Mouse (Mus musculus) neural tube, embryonic 11.5 days (tissue): ENCODE results near the gene Sp9. TPM values are rescaled to one million over a fixed set of nuclear protein-coding genes. Genes with fewer than 3 reads are reported as not detected.

Experiments used
- ATAC-seq: fragments of 200-750 bp; cut with Nextera tagmentation; 2 replicates; pipeline ENCODE4 v1.8.0; 2017; ENCODE audit warnings: moderate number of reproducible peaks, mild to moderate bottlenecking, moderate TSS enrichment, moderate library complexity; ENCODE audit not compliant: insufficient read depth, low FRiP score, low TSS enrichment
- DNase-seq: peaks from one replicate; pipeline ENCODE4 v3.0.0-alpha.2; 2015; ENCODE audit warnings: low spot score
- H3K27ac ChIP-seq: fragments of 300-500 bp; sonication (generic); 2 replicates; pipeline ENCODE4 v1.5.1; 2014; ENCODE audit warnings: low read depth, mild to moderate bottlenecking, low read length
- H3K27me3 ChIP-seq: fragments of 300-500 bp; sonication (generic); 2 replicates; pipeline ENCODE4 v1.6.1; 2014; ENCODE audit warnings: mild to moderate bottlenecking, low read length, mixed read lengths; ENCODE audit not compliant: control insufficient read depth, insufficient read depth
- H3K36me3 ChIP-seq: fragments of 300-500 bp; sonication (generic); 2 replicates; pipeline ENCODE4 v1.6.1; 2014; ENCODE audit warnings: mild to moderate bottlenecking, low read length, moderate library complexity, mixed read lengths; ENCODE audit not compliant: control insufficient read depth, insufficient read depth
- H3K4me1 ChIP-seq: fragments of 300-500 bp; sonication (generic); 2 replicates; pipeline ENCODE4 v1.6.1; 2014; ENCODE audit warnings: low read length, mixed read lengths; ENCODE audit not compliant: control insufficient read depth, insufficient read depth
- H3K4me2 ChIP-seq: fragments of 300-500 bp; sonication (generic); 2 replicates; pipeline ENCODE4 v1.6.1; 2014; ENCODE audit warnings: low read depth, mild to moderate bottlenecking, moderate library complexity
- H3K4me3 ChIP-seq: fragments of 300-500 bp; sonication (generic); 2 replicates; pipeline ENCODE4 v1.5.1; 2014; ENCODE audit warnings: low read depth, low read length
- H3K9ac ChIP-seq: fragments of 300-500 bp; sonication (generic); 2 replicates; pipeline ENCODE4 v1.6.1; 2014; ENCODE audit warnings: mild to moderate bottlenecking, low read length
- H3K9me3 ChIP-seq: fragments of 300-500 bp; sonication (generic); 2 replicates; pipeline ENCODE4 v1.6.1; 2016; ENCODE audit warnings: low read length; ENCODE audit not compliant: control insufficient read depth
- WGBS: fragments of 180-500 bp; shearing (Covaris S2); extraction: QIAGEN DNeasy Blood & Tissue Kit; methylation state at CpG from one replicate; pipeline ENCODE4 v1.1.7; 2014; 5-methylcytosine and 5-hydroxymethylcytosine counted together
- polyA plus RNA-seq: library from polyadenylated mRNA; unstranded; fragments of >200 nt; fragmentation: Nextera tagmentation; extraction: Ambion mirVana; gene quantifications from 2 replicates; pipeline ENCODE4 v1.2.1, GENCODE M21; 2014

The Sp9 gene
- polyA plus RNA-seq, 1 experiment from 2014 or later: 2.0 TPM

DNA sequence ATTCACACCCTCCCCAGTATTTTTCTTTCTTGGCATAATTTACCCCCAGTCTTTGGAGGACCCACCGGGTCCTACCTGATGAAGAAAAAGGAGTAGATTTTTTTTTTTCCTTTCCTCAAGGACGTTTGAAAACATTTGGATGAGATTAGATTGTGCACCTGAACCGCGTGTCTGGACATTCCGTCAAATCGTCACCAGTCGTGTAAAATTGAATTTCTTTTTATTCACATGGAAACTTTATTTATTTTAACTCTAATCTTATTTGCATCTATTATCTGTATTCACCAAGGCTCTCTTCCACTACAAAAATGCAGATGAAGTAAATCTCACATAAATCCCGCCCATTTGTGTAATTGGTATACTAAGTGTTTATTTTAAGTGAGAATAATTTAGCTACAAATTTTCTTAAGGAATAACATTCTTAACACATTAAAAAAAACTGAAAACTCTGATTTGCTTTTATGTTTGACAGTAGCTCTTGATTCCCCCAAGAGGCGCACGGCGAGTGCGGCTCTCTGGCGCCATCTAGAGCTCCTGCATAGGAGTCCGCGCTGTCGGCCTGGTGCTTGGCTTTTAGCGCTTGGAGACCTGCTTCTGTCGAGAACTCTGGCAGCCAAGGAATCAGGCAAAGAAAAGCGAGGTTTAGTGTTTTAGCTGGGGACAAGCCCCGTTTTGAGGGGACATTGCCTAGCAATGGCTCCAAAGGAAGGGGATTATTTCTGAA, 6.6 kb downstream of the Sp9 start:
- Histone ChIP-seq H3K27me3 (peaks cover 64% of the 10 kb centered on the region), H3K4me2 (peak overlapping the region; percentile 39), H3K27ac (no peak overlapping the region), H3K4me1 (peaks cover 13% of the 10 kb centered on the region), H3K9ac (no peak overlapping the region), H3K4me3 (peak overlapping the region; percentile 9; the same call in 1 of the 2 replicates), H3K36me3 (no peaks in the 10 kb centered on the region), H3K9me3 (no peaks in the 10 kb centered on the region)
- DNase-seq: peak; percentile 95
- 2% methylated on average over 20 of the region's 20 CpGs for WGBS
- no peak for ATAC-seq

DNA sequence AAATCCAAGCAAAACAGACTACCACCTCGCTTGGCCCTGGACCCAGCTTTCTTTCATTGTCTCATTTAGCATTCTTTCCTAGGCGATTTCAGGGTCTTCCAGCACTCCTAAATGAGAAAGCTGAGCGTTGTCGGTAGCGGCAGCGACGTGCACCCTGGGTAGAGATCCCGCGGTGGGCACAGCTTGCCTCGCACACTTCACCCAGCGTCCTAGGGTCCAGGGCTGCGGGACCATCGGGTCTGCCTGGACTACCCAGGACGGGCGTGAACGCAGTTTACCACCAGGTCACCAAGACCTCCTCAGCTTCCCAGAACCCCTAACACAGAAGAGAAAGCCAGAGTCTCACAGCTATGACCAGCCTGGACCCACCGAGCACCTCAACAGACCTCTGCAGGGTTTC, 7.1 kb downstream of the Sp9 start:
- peak; percentile 23; the same call in 1 of the 2 replicates for ATAC-seq
- DNase-seq: no peak
- H3K4me2 ChIP-seq: peak overlapping the region; percentile 30
- no peaks in the 10 kb centered on the region for H3K36me3 ChIP-seq
- 0 out of 2 replicates have a peak overlapping the region, but pooled peaks have one; percentile 18 for H3K9ac ChIP-seq
- H3K9me3 ChIP-seq: no peaks in the 10 kb centered on the region
- H3K27me3 ChIP-seq: peaks cover 58% of the 10 kb centered on the region
- no peak overlapping the region for H3K27ac ChIP-seq
- H3K4me3 ChIP-seq: peak overlapping the region; percentile 9; the same call in 1 of the 2 replicates
- WGBS: 0% methylated on average over 17 of the region's 17 CpGs
- H3K4me1 ChIP-seq: peaks cover 9% of the 10 kb centered on the region

DNA sequence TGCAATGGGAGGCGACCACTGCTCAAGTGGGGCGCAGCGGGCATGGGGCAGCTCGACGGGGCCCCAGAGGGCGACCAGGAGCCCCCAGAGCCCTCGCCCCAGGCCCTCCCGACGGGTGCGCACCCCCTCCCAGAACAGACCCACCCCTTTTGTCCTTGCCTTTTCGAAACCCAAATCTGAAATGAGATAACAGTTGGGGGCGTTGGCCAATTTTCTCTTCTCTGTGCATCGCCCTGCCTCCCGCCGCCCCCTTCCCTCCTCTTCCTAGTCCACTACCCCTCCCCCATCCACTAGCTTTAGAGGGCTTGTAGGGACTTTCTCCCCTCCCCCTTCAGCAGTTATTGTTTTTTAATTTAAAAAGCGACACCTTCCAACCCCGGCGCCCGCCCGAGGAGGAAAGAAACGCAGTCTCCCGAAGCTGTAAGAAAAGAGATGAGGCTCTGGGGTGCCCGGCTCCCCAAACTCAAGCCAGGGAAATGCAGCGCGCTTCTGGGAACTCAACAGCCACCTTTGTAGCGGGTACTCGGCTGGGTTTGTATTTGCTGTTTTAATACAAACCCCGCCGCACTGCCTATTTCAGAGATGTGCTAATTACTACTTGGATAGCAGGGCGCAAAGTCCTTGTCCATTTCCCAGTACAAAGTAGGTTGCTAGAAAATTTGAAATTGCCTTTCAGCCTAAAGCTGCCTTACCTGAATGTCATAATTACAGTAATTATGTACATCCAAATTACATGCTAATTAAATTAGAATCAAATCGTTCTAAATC, 7.7 kb downstream of the Sp9 start:
- no peak overlapping the region for H3K27ac ChIP-seq
- WGBS: under 1% methylated on average over 31 of the region's 31 CpGs
- peak overlapping the region; percentile 9; the same call in 1 of the 2 replicates for H3K4me3 ChIP-seq
- H3K4me1 ChIP-seq: 0 out of 2 replicates have a peak, but pooled peaks cover 4% of the 10 kb centered on the region
- H3K9me3 ChIP-seq: no peaks in the 10 kb centered on the region
- DNase-seq: peak; percentile 32
- ATAC-seq: peak; percentile 25; the same call in 1 of the 2 replicates
- H3K36me3 ChIP-seq: no peaks in the 10 kb centered on the region
- H3K9ac ChIP-seq: no peak overlapping the region
- H3K27me3 ChIP-seq: peaks cover 52% of the 10 kb centered on the region
- H3K4me2 ChIP-seq: peak overlapping the region; percentile 30

DNA sequence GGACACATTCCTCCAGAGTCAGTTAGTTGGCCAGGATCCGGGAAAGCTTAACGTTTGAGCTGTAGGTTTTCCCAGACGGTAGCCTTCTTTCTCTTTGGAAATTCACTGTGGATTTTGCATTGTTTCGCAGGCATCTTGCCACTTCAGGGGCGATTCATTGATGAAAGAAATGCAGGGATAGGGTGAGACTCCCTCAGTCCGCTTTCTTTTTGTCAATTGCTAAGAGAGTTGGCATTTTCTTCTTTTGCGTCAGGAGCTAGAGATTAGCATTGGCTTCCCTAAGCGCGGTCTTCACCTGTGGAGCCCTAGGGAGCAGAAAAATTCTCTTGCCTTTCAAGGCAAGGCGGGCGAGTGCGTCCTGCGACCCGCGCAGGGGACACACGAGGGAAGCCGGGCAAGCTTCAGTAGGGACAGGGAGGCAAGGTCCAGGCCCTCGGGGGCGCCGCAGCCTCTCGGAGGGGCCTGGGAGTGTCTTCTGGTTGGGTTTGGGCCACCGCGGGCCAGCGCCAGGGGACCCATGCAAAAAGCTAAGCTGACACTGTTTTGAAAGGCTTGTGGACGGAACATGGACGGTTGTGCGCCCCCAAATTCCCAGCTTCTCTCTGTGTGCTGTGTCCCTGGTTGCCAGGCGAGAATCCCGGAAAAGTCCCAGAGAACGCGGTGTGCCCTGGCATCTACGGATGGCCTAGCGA, 8.8 kb downstream of the Sp9 start:
- H3K27ac ChIP-seq: no peak overlapping the region
- H3K4me1 ChIP-seq: 0 out of 2 replicates have a peak, but pooled peaks cover 4% of the 10 kb centered on the region
- no peaks in the 10 kb centered on the region for H3K9me3 ChIP-seq
- peak; percentile 42 for DNase-seq
- no peak overlapping the region for H3K4me3 ChIP-seq
- peaks cover 47% of the 10 kb centered on the region for H3K27me3 ChIP-seq
- peak overlapping the region; percentile 19 for H3K4me2 ChIP-seq
- no peak overlapping the region for H3K9ac ChIP-seq
- WGBS: 2% methylated on average over 33 of the region's 33 CpGs
- H3K36me3 ChIP-seq: no peaks in the 10 kb centered on the region
- no peak for ATAC-seq

DNA sequence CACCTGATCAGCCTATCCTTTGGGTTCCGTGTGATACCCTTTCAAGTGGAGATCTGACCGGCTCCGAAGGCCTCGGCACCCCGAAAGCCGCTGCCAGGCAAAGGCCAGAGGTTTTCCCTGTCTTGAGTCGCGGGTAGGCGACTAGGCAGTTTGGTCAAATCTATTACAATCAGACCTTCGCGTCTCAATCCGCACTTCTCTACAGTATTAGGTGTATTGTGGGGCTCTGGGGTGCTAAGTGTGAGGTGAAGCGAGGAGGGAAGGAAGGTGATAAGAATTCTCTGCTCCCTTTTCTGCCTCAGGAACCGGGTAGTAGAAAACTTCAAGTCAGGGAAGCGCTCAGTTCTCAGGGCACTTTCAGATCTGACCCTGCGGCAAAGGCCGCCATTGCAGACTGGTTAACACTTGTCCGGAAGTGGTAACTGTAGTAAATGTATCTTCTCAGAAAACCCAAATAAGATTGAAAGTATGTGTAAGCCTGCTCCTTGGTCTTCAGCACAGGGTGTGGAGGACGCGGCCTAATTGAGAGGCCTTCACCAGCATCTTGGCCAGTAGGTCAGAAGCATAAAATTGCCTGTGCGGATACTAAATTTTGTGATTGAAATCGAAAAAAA, 9.4 kb downstream of the Sp9 start:
- 13% methylated on average over 22 of the region's 22 CpGs for WGBS
- peak overlapping the region; percentile 19; the same call in 1 of the 2 replicates for H3K4me2 ChIP-seq
- no peak overlapping the region for H3K9ac ChIP-seq
- H3K36me3 ChIP-seq: no peaks in the 10 kb centered on the region
- DNase-seq: peak; percentile 37
- H3K27ac ChIP-seq: no peak overlapping the region
- 0 out of 2 replicates have a peak, but pooled peaks cover 4% of the 10 kb centered on the region for H3K4me1 ChIP-seq
- no peak for ATAC-seq
- H3K9me3 ChIP-seq: no peaks in the 10 kb centered on the region
- H3K27me3 ChIP-seq: peaks cover 47% of the 10 kb centered on the region
- H3K4me3 ChIP-seq: no peak overlapping the region

DNA sequence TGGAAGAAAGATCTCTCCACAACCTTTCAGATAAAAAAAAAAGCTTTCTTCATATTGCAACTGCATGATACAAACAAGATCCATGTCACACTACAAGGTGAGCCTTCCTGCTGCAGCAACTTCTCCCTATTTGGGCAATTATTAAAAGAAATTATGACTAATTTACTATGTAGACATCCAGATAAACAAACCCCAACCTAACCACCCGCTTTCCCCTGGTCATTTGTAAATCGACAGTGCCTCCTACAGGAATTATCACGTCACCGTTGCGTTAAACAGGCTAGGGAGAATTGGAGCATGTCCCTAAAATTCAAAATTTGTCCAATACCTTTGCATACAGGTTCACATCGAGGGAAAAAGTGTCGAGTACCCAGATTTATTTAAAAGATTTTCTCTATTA, 10.0 kb downstream of the Sp9 start:
- no peak for DNase-seq
- Histone ChIP-seq H3K27me3 (peaks cover 44% of the 10 kb centered on the region), H3K4me2 (no peak overlapping the region), H3K36me3 (no peaks in the 10 kb centered on the region), H3K4me1 (0 out of 2 replicates have a peak, but pooled peaks cover 4% of the 10 kb centered on the region), H3K27ac (no peak overlapping the region), H3K4me3 (no peak overlapping the region), H3K9ac (no peak overlapping the region), H3K9me3 (no peaks in the 10 kb centered on the region)
- ATAC-seq: no peak
- 7% methylated on average over 7 of the region's 7 CpGs for WGBS

DNA sequence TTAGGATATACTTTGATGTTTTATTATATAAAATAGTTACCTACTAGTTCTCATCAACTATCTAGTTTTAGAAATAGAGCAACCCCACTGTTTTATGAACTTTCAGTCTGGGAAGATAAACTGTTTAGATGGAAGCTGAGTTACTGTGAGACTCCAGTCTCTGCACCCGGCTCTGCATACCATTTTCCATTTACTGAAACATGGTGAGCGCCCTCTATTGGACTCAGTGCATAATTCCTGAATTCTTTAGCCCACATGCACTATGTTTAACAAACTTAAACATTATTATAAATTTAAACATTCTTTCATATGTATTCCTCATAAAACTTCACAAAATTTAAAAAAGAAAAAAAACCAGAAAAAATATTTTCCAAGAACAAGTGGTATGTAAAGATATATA, 13.9 kb downstream of the Sp9 start:
- no peak overlapping the region for H3K4me3 ChIP-seq
- no peaks in the 10 kb centered on the region for H3K36me3 ChIP-seq
- ATAC-seq (no peak), DNase-seq (peak; percentile 35)
- no peak overlapping the region for H3K9ac ChIP-seq
- H3K9me3 ChIP-seq: no peaks in the 10 kb centered on the region
- H3K4me1 ChIP-seq: no peaks in the 10 kb centered on the region
- H3K27me3 ChIP-seq: peaks cover 12% of the 10 kb centered on the region
- no peak overlapping the region for H3K27ac ChIP-seq
- no peak overlapping the region for H3K4me2 ChIP-seq
- 13% methylated on average over 2 of the region's 2 CpGs for WGBS

DNA sequence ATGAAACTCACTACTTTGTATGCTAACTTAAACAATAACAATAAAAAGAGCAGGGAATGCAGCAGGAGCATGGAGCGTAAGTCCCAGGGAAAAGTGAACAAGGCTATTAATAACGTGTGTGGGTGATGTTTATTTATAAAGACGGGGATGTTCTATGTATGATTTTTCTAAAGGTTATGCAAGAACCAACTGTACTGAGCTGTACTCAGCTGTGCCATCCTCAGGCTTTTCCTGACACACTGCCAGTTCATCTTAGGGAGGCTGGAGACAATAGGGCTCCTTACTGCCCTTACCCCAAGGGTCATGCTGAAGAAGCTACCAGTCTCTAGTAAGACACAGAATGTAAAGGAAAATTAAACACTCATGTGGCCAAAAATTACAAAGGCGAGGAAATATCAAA, 19.4 kb downstream of the Sp9 start:
- ATAC-seq: no peak
- no peaks in the 10 kb centered on the region for H3K4me1 ChIP-seq
- H3K9me3 ChIP-seq: no peaks in the 10 kb centered on the region
- no peak overlapping the region for H3K4me3 ChIP-seq
- H3K4me2 ChIP-seq: no peak overlapping the region
- no peaks in the 10 kb centered on the region for H3K27me3 ChIP-seq
- no peaks in the 10 kb centered on the region; the same call in 1 of the 2 replicates for H3K36me3 ChIP-seq
- no peak for DNase-seq
- H3K9ac ChIP-seq: no peak overlapping the region
- WGBS: 93% methylated on average over 4 of the region's 4 CpGs
- no peak overlapping the region for H3K27ac ChIP-seq
